Mouse (Mus musculus) A20 (cell line): ENCODE measurements around the gene Atp4b.
A peak's percentile ranks its signal among the peaks of the same experiment; 100 is the strongest.

Experiments used
- DNase-seq: peaks from one replicate; pipeline ENCODE4 v3.0.0-alpha.2; 2011; ENCODE audit warnings: low read depth, low spot score

Atp4b gene

DNA sequence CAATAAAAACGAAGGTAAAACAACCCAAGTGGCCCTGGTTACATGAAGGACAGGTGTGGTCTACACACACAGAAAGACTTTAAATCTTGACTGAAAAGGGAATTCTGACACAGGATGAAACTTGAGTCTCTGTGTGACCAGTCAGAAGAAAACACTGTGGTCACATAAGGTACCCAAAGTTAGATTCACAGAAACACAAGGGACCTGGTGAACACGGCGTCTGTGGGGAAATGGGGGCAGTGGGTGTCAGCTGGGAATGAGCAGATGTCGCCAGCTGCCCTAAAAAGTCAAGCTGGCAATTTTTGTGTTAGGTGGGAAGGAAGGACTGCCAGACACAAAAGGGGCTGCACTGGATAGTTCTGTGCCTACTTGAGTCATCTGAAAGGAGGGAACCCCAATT is 13.6 kb downstream of the Atp4b start:
- DNase-seq = no peak

DNA sequence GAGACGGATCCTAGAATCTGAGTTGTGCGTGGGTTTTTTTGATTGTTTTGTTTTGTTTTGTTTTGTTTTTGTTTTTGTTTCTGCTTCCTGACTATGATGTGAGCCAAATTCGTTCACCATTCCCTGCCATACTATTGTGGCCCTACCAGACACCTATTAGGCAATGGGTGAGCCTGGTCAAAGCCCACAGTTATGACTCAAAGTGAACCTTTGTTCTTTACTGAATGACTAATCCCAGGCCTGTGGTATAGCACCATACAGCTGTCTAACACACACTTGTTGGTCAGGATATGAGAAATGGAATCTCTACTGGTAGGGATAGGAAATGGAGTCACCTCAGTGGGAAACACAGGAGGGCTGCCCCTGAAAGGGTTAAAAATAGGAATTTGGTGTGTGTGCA is 14.1 kb downstream of the Atp4b start:
- peak; percentile 59 for DNase-seq

DNA sequence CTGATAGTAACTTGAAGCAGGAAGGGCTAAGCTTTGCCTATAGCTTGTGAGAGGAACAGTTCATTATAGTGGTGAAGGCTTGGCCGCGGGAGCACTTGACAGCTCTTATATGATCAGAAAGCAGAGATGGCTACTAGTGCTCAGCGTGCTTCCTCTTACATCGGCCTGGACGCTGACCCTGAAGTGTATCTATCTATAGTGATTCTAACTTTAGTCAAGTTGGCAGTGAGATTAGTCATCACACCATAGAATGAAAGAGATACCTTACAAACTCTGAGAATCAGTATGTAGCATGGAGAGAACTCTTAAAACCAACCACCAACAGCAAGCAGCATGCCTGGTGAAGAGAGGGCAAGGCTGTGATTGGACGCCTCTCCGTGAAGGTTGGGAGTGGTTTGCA is 15.0 kb downstream of the Atp4b start:
- peak; percentile 42 for DNase-seq

DNA sequence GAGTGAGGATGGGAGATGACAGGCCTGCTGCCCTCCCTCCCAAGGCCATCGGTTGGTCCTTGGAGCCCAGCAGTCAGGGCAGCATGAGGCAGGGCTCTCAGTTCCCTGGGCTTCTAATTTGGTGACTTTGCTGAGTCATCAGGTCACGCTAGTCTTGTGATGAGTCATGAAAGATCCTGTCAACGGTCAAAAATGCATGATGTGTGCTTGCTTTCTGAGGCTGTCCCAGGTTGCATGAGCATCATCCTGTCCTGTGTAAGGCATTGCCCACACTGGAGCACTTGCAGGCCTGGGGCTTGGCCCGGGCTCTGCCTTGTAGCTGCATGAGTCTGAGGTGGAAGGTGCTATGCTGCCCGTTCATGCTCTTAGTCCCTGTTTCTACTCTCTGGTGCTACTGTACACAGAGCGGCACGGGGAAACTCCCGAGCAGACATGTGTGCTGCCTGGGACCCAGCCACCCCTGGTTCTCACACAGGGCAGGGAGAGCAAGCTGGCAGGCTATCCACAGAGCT is 23.4 kb downstream of the Atp4b start:
- peak; percentile 56 for DNase-seq

DNA sequence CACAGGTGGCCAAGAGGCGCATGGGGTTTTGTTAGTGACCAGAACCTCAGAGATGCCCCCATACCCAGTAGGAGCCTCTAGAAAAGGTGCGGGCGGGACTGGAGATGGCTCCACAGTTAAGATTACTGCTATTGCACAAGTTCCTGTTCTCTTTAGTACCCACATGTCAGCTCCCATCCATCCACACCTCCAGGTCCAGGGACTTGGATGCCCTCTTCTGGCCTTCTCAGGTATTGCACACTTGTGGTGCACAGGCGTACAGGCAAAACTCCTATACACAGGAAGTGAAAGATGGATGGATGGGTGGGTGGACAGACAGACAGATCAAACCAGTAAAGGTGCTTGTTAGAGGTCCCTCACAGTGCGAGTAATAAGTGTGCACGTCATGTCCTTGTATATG is 34.8 kb downstream of the Atp4b start:
- peak; percentile 67 for DNase-seq

DNA sequence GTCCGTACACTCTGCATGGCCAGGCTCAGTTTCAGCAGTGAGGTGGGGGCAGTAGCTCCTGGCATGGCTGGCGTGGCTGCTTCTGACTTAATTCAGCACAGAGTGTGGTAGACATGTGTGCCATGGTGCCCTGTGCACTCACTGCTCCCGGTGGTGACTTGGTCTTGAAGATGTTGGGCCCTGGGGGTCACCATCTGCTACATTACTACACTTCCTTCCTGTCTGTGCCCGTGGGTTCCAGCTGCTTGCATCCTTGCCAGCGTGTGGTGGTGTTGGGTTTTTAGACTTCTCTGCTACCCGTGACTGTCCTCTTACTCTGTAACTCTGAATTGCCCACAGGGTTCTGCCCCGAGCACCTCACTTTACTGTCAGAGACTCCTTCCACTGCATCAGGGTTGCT is 36.4 kb downstream of the Atp4b start:
- no peak for DNase-seq

DNA sequence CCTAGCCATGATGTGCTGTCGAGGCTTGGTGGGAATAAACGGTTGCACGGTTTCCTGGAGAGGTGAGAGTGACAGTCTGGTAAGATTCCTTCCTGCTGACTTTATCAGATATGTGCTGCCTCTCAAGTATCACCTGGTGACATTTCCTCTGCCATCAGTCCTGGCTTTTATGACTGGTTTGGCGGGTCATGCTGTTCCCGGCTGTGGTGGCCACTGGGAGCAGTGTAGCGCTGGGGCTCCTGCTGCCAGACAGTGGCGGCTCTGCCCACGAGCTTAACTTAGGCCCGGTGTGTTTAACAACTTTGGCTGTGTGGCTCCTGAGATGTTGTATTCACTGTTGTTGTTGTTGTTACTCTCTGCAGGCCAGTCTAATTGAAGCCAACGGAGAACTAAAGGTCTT is 39.9 kb downstream of the Atp4b start:
- no peak for DNase-seq

DNA sequence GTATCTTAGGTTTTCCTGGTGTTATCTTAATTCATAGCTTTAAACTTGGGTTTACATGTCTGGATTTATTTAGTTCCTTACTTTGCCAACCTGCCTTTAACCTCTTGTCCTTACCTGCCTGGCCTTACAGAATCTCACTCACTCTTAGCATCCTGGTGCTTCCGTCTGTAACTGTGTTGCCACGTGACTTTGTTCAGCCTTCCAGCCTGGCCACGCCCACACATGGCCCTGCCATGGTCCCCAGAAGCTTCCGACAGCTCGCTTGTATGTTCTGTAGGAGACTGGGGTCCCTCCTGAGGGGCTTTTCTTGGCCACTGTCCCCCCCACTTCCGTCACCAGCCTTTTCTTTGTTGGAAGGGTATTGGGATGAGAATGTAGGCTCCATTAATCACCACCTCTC is 40.4 kb downstream of the Atp4b start:
- DNase-seq = no peak

DNA sequence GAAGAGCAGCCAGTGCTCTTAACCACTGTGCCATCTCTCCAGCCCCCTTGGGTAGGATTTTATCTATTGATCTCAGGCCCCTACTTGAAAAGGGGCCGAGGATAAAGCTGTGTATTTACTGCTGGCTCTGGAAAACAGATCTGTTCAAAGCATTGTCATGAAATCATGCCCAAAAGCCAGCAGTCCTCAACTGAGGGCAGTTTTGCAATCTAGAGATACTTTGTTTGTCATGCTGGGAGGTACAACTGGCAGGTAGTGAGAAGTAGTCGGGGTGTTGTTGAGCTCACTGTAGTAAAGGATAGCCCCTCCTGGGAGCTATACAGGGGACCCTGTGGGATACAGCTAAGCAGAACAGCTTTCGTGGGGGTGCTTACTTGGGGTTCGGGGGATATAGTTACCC is 42.7 kb downstream of the Atp4b start:
- no peak for DNase-seq

DNA sequence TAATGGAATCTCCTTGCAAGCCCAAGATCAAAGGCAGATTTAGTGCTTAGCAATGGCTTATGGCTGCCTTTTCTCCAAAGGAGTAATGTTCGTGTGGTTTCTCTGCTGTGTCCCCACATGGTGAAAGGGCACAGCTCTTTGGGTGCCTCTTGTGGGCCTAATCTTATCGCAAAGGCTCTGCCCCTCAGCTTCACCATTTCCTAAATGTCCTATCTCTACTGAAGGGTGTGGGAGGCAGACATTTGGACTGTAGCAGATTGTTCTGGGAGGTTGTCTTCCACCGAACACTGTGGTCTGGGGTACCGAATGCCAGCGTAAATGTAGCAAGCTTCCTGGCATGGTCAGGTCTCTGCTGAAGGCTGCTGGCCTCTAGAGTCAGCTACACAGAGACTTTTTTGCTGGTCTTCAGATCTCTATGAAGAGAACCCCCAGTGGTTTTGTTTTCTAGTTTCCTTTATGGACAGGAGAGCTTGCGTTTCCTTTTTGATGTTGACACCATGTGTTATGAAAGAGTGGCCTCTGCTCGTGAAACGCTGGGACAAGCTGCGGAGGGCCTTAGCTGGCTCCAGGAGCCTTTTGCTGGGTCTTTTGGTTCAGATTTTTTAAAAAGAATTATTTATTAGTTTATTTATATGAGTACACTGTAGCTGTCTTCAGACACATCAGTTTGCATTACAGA is 43.3 kb downstream of the Atp4b start:
- DNase-seq = no peak

DNA sequence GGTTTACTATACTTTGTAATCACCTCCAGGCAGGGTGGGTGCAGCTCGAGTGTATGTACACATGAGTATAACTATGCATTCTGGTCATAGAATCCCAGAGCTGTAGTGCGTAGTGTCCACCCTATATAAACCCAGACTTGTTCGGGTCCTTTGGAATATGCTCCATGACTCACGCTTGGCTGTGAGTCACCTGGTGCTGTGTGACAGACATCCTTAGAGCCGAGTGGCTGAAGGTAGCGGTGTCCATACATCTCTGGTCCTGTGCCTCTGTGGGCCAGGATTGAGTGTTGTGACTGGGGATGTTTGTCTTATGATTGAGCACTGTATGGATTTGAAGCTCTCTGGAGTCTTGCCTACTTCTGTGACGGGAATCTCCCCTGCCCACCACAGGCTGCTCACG is 44.0 kb downstream of the Atp4b start:
- DNase-seq = no peak

DNA sequence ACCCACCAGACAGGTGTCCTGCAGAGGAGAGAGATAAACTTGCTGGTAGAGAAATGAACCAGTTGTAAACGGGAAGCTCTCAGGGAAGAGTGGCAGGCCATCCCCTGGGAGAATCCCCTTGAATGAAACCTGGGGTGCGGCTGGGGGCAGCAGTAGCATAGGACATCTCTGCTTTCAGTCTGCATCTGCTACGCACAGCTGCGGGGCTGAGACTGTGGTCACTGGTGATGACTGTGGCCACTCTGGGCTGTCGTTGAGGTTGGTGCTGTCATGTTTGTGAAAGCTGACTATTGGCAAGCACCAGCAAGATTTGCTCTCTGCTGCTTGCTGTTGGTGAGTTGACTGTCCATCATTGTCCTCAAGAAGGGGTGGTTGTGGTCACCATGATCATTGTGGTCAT is 45.0 kb downstream of the Atp4b start:
- no peak for DNase-seq

DNA sequence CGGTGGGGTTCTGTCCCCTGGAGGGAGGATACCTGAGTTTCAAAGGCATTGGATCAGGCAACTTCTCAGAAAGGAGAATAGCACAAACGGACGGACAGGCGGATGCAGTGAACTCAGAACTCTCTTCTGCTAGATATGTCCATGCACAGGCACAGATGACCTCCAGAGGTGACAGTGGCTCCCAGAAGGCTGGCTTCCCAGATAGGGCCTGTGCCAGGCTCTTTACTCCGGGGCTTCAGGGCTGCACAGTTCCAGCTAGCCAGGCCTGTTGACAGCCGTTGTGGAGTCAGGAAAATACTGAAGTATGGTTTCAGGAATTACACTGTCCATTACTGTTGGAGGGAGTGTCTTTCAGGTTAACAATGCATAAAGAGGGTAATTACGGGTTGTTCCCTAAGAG is 46.6 kb downstream of the Atp4b start:
- no peak for DNase-seq

DNA sequence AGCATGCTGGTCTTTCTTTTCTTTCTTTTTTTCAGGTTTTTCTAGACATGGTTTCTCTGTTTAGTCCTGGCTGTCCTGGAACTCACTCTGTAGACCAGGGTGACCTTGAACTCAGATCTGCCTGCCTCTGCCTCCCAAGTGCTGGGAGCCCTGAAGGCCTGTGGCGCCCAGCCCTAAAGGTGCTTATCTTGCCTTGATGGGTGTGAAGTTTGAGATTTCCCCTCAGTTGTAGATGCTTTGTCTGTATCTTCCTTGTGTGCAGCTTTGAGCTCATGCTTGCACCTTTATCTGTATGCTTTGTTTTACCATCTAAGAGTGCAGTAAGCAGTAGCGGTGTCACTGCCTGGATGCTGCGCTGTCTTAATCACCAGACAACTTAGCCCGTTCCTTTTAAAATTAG is 53.5 kb downstream of the Atp4b start:
- no peak for DNase-seq

DNA sequence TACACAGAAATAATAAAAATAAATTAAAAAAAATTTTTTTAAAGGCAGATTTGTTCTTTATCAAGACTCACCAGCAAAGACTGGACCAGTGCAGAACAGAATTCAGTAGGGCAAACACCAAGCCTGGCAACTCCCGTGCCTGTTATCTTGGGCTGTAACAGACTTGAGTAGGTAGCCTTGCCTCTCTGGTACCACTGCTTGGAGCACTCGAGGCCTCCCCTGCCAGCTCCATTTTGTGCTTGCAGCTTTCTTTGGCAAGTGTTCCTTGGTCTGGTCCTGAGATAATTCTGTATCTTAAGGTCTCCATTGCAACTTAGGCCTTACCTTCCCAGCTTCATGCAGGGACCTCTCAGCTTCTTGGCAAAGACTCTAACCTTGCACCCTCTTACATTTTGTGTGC is 54.3 kb downstream of the Atp4b start:
- DNase-seq = no peak

DNA sequence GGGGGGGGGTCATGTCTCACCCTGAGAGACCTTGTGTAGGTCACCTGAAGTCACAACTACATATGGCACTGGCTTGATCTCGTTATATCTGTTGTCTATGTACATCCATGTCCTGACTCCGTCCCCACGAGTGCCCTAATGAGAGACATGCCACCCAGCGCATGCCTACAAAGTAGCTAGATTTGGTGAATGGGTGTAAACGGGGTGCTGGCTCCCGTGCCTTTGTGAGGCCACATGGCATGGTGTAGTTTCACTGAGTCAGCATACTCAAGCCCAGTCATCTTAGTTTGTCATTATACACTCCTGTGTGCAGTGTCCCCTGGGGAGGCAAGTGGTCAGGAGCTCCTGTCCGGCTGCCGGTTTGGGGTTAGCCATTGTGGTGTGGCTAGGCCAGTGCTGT is 56.0 kb downstream of the Atp4b start:
- no peak for DNase-seq

DNA sequence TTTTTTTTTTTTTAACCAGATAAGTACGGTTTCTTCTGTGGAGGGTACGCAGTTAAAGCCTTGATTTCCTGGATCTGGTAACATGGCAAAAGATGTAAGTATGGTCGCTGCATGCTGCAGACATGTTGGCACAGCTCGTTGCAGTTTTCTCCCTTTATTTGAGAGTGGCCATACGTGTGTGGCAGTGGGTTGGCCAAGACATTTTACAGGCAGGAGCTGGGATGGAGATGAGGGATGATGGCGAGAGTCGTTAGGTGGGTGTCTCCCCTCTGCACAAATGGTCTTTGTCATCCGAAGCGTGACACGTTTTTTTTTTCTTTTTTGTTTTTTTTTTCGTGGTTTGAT is 57.0 kb downstream of the Atp4b start:
- DNase-seq = no peak

DNA sequence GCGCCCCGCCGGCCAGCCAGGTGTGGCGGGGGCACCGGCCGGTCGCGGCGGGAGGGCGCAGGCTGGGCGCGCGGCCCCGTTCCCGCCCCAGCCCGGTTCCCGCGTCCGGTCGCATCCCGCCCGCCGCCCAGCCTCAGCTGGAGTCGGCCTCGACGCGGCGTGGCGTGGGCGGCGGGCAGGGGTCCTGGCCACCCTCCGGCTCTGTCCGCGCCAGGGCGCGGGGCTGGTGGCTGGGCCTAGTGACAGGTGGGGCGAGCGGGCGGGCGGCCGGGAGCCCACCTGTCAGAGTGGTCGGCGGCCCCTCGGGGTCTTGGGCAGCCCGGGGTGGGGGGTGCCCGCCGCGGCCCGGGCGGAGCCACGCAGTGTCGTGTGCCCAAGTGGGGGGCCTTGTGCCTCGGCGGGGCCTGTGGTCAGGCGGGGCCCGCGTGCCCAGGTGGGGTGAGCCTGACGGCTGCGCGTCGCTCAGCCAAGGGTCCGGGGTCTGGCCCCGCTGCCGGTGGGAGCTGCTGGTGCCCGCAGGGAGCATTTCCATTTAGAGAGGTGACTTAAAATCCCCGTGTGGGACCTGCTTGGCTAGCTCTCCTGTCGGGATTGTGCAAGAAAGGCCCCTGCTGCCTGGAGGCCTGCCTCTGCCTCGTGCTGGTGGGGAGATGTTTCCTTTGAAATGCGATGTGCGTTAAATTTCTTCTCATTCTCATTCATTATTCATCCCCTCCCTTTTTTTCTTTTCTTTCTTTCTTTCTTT is 57.6 kb downstream of the Atp4b start:
- DNase-seq = peak; percentile 64

DNA sequence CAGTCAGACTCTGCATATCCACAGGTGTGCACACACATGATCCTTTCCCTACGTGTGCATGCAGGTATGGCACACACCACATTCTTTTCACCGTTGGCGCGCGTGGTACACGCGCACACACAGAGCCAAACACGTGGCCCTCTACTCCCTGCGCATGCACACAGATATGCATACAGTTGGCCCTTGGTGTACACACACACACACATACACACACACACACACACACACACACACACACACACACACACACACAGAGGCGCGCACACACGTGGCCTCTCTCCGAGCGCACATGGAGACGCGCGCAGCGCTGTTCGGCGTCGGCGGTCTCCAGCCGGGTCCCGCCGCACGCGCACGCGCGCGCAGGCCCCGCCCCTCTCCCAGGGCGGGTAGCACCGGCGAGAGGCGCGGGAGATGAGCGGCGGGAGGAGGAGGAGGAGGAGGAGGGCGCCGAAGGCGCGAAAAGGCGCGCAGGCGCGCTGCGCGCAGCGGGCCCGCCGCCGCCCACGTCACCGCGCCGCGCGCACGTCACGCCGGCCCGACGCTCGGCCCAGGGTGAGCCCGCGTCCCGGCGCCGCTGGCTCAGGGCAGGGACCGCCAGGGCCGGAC is 58.3 kb downstream of the Atp4b start, which contains the start of gene Tfdp1:
TSS of gene Tfdp1 (plus strand) at position 497 of the 606 bp plus-strand sequence.
- peak; percentile 94 for DNase-seq

DNA sequence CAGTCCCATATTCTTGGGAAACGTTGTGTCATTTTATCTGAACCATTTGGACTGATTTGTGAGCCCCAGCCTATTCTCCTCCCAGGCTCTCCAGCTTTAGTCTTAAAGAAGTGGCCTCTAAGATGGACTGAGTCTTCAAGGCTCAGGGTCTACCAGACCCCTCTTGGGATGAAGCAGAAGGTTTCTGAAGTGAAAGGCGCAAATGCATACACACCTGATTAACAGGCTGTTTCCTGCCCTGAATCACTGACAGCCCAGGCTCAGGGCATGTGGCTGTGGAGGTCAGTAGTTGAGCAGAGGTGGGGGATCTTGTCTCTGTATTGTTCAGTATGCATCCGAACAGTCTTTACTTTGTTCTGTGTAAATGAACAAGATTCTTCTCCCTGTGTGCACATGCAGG is 58.9 kb downstream of the Atp4b start:
- peak; percentile 72 for DNase-seq

DNA sequence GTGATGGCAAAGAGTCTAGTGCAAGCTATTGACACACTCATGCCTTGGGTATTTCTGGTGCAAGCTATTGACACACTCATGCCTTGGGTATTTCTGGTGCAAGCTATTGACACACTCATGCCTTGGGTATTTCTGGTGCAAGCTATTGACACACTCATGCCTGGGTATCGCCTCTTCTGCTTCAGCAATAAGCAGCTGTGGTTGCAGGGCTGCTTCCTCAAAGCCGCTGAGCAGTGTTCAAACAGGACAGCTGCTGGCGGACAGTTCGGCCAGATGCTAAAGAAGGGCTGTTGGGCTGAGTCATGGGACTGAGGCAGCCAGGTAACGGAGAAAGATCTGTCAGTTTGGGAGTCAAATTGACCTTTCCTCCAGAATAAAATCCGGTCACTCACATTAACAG is 59.4 kb downstream of the Atp4b start:
- peak; percentile 80 for DNase-seq
